Mouse (Mus musculus) frontal cortex, postnatal 10 days (tissue): ENCODE results near the gene Mapkap1.

ENCODE experiments used
- DNase-seq, 2 experiments: peaks; one replicate each; pipeline ENCODE4 v3.0.0; 2022; ENCODE audit warnings: low spot score in 2 of 2, mixed read lengths in 1 of 2

Mapkap1 gene

DNA sequence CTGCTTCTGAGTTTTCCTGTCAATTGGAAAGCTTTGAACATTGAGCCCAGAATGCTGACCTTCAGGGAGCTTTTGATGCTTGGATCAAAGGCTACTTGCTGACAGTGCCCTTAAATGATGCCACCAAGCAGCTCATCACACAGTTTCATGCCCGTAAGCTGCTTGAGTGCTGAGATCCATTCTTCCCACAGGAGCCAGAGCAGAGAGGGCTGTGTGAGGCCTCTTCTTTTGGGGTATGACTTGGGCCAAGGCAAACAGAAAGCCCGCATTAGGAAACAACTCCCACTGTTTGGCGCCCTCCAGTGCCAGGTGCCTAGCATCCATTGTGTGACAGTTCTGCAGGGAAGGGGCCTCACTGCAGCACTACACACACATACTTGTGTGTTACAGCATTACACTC is 123.5 kb downstream of the Mapkap1 start:
- no peak for DNase-seq

- peak; percentile 24 to 33 for DNase-seq
Measured at GRCm38 (mm10) chr2:34531801-34532298, 125.3 kb downstream of the Mapkap1 start.

- DNase-seq, result no peak
Measured at GRCm38 (mm10) chr2:34532394-34532793, 125.8 kb downstream of the Mapkap1 start.

- no peak for DNase-seq
Measured at GRCm38 (mm10) chr2:34533281-34533680, 126.7 kb downstream of the Mapkap1 start.

DNA sequence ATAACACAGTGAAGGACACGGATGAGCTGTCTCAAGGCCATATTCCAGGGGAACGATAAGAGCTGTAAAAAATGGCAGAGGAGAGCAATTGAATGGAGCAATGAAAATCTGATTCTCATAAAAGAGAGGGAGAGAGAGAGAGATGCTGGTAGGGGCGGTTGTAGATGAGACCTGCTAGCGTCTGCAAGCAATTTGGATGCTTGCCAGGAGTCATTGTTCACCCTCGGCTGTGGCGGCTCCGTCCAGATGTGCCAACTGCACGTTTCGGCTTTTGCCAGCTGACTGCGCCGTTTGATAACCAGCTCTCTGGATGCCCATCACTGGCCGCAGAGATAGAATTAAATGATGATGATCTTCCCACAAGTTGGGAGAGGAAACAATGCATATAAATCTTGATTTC is 128.4 kb downstream of the Mapkap1 start:
- DNase-seq, result no peak

GRCm38 (mm10) chr2:34537356-34537755 is 130.8 kb downstream of the Mapkap1 start:
- no peak for DNase-seq

DNA sequence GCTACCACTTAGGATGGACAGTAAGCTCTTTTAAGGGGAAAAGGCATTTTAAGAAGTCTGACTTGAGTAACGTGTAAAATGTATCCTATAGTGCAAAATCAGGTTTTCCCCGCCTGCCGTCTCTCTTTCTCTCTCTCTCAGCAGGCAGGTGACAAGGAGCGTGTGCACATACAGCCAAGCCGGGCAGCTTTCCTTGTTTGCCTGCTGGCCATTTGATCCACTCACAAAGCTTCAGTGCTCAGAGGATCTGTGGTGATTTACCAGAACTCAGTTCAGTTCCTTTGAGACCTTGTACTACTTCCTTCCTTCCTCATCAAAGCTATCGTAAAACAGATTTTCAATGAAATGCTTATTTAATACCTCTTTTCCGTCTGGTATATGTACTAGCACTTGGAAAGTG is 137.0 kb downstream of the Mapkap1 start:
- no peak for DNase-seq

DNA sequence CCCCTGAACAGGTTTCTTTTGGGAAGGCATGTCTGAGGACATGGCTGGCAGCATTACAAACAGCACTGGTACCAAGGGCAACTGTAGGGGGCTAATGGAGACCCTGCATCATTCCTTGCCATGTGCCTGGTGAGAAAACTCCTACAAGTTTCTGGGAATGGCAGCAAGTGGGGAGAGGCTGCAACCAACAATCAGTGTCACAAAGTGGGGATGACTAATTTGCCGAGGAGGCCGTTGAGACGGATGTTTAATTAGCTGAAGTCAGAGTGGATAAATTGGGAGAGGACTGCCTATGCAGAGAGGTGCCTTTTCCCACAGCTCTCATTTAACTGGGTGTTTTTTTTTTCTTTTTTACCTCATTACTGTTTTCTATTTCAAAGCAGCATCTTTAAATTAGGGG is 137.4 kb downstream of the Mapkap1 start:
- no peak for DNase-seq

- no peak for DNase-seq
Measured at GRCm38 (mm10) chr2:34544646-34545395, 138.2 kb downstream of the Mapkap1 start.

DNA sequence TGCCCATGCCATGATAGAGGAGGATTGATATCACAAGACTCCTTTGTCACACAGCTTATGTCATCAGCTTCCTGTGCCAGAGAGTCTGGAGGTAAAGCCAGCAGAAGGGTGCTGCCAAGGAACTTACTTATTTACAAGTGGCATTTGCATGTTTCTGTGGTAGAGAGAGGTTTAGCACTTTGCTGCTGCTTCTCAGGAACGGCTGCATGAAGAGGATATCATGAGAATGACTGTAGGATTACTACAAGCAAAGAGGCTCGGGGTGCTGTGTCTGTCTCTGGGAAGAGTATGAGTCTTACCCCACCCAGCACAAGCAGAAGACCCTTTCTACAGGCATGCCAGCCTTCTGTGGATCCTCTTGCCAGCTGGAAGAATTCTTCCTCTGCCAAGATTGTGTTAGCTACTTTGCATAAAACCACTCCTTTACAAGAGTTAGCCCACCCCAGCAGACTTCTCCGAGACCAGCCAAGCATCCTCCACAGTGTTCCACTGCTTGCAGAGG is 139.7 kb downstream of the Mapkap1 start:
- DNase-seq, result peak; percentile 39 to 45

GRCm38 (mm10) chr2:34547516-34547915 is 140.9 kb downstream of the Mapkap1 start:
- no peak for DNase-seq

DNA sequence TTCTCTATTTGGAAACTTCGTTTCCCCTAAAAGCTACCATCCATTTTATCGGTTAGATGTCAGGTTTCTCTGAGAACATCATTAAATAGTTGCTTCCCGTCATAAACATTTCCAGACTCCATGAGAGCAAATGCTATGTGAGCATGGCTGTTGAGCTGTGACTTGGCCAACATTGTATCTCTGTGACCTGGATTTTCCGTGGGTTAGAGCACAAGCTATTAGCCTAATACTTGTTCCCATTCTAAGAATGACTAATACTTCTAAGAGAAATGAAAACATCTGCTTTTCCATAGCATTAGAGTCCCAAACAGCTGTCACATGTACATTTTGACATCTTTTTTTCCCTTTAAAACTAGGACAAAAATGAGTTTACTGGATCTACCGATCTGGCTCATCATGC is 142.4 kb downstream of the Mapkap1 start:
- DNase-seq, result no peak

- no peak for DNase-seq
Measured at GRCm38 (mm10) chr2:34549469-34549868, 142.9 kb downstream of the Mapkap1 start.

DNA sequence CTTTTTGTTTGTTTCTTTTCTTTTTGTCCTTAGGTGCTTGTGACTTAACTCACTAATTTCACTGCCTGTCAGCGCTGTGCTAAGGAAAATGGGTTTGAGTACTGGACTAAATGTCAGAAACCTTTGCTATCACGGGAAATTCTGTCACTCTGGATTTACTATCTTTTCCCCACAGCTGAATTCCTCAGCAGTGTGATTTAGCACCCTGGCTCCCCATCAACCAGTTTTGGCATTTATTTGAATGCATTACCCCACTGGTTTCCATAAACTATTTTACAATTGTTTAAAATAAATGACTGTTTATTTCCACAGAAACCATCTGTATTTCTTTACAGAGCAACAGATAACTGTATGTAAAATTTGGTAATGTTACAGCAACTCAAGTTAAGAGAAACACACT is 146.2 kb downstream of the Mapkap1 start:
- no peak for DNase-seq

- DNase-seq, result no peak
Measured at GRCm38 (mm10) chr2:34553580-34554231, 147.1 kb downstream of the Mapkap1 start.

- no peak for DNase-seq
Measured at GRCm38 (mm10) chr2:34560146-34560545, 153.6 kb downstream of the Mapkap1 start.

DNA sequence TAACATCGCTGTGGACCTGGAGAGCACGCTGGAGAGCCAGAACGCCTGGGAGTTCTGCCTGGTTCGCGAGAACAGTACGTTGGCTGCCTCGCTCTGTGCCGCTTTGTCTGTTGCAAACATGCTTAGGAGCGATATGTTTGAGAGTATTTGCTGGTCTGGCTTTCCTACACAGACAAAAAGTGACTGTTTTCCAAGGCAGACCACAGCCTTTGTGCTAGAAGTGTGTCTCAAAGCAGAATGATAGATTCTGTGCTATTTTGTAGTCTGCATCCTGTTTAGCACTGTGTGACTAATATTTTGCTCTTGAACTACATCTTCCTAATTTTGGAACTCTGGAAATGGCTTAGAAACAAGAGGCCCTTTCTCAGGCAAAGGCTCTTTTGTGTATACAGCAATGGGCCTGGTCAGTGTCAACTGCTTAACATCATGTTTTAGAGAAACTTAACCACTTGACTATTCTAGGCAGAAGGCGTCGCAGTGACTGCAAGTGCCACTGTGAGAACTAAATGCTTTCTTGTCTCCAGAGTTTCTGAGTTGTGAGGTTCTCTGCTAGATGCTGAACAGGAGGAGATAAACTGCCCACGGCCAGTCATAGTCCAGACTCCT is 156.6 kb downstream of the Mapkap1 start:
- no peak for DNase-seq

- no peak for DNase-seq
Measured at GRCm38 (mm10) chr2:34563865-34564264, 157.3 kb downstream of the Mapkap1 start.

GRCm38 (mm10) chr2:34566146-34566545 is 159.6 kb downstream of the Mapkap1 start:
- no peak for DNase-seq

GRCm38 (mm10) chr2:34566601-34567000 is 160.0 kb downstream of the Mapkap1 start:
- DNase-seq, result no peak

DNA sequence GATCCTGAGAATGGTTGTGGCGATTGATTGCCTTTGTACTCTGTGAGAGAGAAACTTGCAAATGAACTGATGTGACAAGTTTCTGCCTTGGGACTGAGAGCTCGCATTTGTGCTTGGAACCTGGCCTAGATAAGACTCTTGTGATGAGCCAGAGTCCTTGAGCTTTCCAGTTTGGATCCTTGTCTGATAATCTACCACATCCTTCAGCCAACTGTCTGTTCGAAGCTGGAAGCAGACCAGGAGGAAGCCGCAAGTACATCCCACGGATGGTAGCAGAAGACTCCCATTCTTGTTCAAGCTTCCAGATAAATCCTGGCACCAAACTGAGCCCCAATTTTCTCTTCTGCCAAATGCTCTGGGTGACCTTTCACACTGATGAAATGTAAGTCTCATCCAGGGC is 162.6 kb downstream of the Mapkap1 start:
- peak in 1 of 2 experiments; percentile 20 for DNase-seq

DNA sequence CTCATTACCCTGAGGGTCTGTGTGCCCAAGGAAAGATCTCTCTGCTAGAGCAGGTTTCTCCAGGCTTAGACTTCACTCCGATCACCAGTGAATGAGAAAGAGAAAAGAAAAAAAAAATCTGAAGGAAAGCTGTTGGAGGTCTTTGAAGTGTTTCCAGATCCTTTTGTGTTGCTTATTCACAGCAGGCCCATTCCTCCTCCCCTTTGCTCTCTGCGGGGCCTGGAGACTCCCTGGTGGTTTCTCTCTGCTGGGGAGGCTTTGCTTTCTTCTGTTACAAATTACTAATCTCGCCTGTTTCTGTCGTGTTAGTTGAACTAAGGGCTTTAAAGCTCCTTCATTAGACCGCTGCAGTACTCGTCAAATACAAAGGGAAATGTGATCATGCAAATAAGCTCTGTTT is 163.8 kb downstream of the Mapkap1 start:
- no peak for DNase-seq

DNA sequence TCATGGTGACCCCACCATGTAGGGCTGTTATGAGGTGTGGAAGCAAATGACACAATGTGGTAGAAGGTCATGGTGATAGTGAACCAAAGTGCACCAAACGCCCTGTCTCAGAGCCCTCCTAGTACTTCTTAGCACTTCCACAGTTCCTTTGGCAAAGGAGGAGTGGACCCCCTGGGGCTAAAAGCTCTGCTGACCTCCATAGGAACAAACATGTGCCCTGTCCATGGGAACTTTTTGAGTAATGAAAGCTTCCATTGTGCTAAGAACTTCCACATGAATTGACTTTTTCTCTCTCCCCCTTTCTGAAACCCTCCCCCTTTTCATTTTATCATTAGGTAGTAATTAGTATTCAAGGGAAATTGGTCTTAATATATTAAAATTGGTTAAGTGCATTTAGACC is 164.5 kb downstream of the Mapkap1 start:
- DNase-seq, result no peak
